Mouse (Mus musculus) adrenal gland, postnatal 14 days (tissue): ENCODE measurements at regions not wholly inside any gene's neighbourhood (a gene's known extent, or its start where the extent isn't known, plus 50 kb on each side); places are given as distances from the start of the nearest gene placed in this dataset.
"Not testable (repeated sequence)": the region's sequence is repeated elsewhere in the genome, so short reads cannot be mapped to it uniquely, and the experiment has no call there.

Experiments
- DNase-seq: peaks from one replicate; pipeline ENCODE4 v3.0.0; 2021; ENCODE audit warnings: mixed read lengths

- DNase-seq, result no peak
Measured at GRCm38 (mm10) chr3:40189529-40189928, 341.6 kb upstream of the Intu start.

- DNase-seq, result no peak
Measured at GRCm38 (mm10) chr3:40190024-40190423, 341.1 kb upstream of the Intu start.

- DNase-seq, result no peak
Measured at GRCm38 (mm10) chr3:40200174-40200573, 330.9 kb upstream of the Intu start.

GRCm38 (mm10) chr3:40206326-40206725 lies 324.8 kb upstream of the Intu start:
- DNase-seq, result no peak

GRCm38 (mm10) chr3:40211793-40212192 lies 319.3 kb upstream of the Intu start:
- DNase-seq, result no peak

- no peak for DNase-seq
Measured at GRCm38 (mm10) chr3:40226772-40227171, 304.3 kb upstream of the Intu start.

GRCm38 (mm10) chr3:40243499-40244101 lies 287.5 kb upstream of the Intu start:
- DNase-seq, result no peak

GRCm38 (mm10) chr3:40254376-40254775 lies 276.7 kb upstream of the Intu start:
- DNase-seq, result no peak

- no peak for DNase-seq
Measured at GRCm38 (mm10) chr3:40262536-40262935, 268.6 kb upstream of the Intu start.

GRCm38 (mm10) chr3:40267514-40267913 lies 263.6 kb upstream of the Intu start:
- DNase-seq, result no peak

- no peak for DNase-seq
Measured at GRCm38 (mm10) chr3:40282926-40283325, 248.2 kb upstream of the Intu start.

- DNase-seq, result no peak
Measured at GRCm38 (mm10) chr3:40286959-40287710, 244.0 kb upstream of the Intu start.

GRCm38 (mm10) chr3:40297120-40297519 lies 234.0 kb upstream of the Intu start:
- DNase-seq, result no peak

- no peak for DNase-seq
Measured at GRCm38 (mm10) chr3:40320319-40320718, 210.8 kb upstream of the Intu start.

- DNase-seq, result no peak
Measured at GRCm38 (mm10) chr3:40325872-40326803, 204.9 kb upstream of the Intu start.

- DNase-seq, result no peak
Measured at GRCm38 (mm10) chr3:40339492-40340030, 191.5 kb upstream of the Intu start.

GRCm38 (mm10) chr3:40355103-40355502 lies 176.0 kb upstream of the Intu start:
- DNase-seq, result no peak

- peak; percentile 5 for DNase-seq
Measured at GRCm38 (mm10) chr3:40368421-40368820, 162.7 kb upstream of the Intu start.

GRCm38 (mm10) chr3:40371411-40371810 lies 159.7 kb upstream of the Intu start:
- no peak for DNase-seq

GRCm38 (mm10) chr3:40376220-40376619 lies 154.9 kb upstream of the Intu start:
- DNase-seq, result not testable (repeated sequence)

GRCm38 (mm10) chr3:40377416-40377815 lies 153.7 kb upstream of the Intu start:
- no peak for DNase-seq

- no peak for DNase-seq
Measured at GRCm38 (mm10) chr3:40379063-40379462, 152.0 kb upstream of the Intu start.

GRCm38 (mm10) chr3:40391631-40392030 lies 139.5 kb upstream of the Intu start:
- peak; percentile 66 for DNase-seq
